Mouse (Mus musculus) layer of hippocampus, adult 9-10 months (tissue): ENCODE data around the gene Defb48.

Experiments
- DNase-seq: peaks from one replicate; pipeline ENCODE4 v3.0.0; 2022; ENCODE audit warnings: low spot score

The Defb48 gene

GRCm38 (mm10) chr14:62984410-62984809 lies at the start of gene Defb48:
TSS of gene Defb48 (minus strand) at chr14:62984510.
- no peak for DNase-seq

GRCm38 (mm10) chr14:63020524-63021156 lies 36.3 kb upstream of the Defb48 start:
- no peak for DNase-seq

GRCm38 (mm10) chr14:63014667-63015066 lies 30.4 kb upstream of the Defb48 start:
- DNase-seq = no peak

- no peak for DNase-seq
Measured at GRCm38 (mm10) chr14:63013082-63013481, 28.8 kb upstream of the Defb48 start.

GRCm38 (mm10) chr14:63011471-63011870 lies 27.2 kb upstream of the Defb48 start, which contains the start of gene Defb43:
TSS of gene Defb43 (plus strand) at chr14:63011771.
- DNase-seq = no peak

GRCm38 (mm10) chr14:63002588-63002987 lies 18.3 kb upstream of the Defb48 start:
- no peak for DNase-seq

- no peak for DNase-seq
Measured at GRCm38 (mm10) chr14:62998977-62999376, 14.7 kb upstream of the Defb48 start.

GRCm38 (mm10) chr14:62997777-62998176 lies 13.5 kb upstream of the Defb48 start, which contains the start of gene Defb47:
TSS of gene Defb47 (plus strand) at chr14:62998077.
- DNase-seq = no peak

GRCm38 (mm10) chr14:62991849-62992510 lies 7.7 kb upstream of the Defb48 start:
- DNase-seq = no peak

- no peak for DNase-seq
Measured at GRCm38 (mm10) chr14:62991271-62991670, 7.0 kb upstream of the Defb48 start.

- DNase-seq = no peak
Measured at GRCm38 (mm10) chr14:62979815-62980214, 4.5 kb downstream of the Defb48 start.

GRCm38 (mm10) chr14:62975046-62975445 lies 9.3 kb downstream of the Defb48 start:
- peak; percentile 37 for DNase-seq

- no peak for DNase-seq
Measured at GRCm38 (mm10) chr14:62965811-62966520, 18.3 kb downstream of the Defb48 start.

GRCm38 (mm10) chr14:62965342-62965741 lies 19.0 kb downstream of the Defb48 start:
- no peak for DNase-seq

- DNase-seq = no peak
Measured at GRCm38 (mm10) chr14:62963632-62964031, 20.7 kb downstream of the Defb48 start.

GRCm38 (mm10) chr14:62956091-62956490 lies 28.2 kb downstream of the Defb48 start:
- DNase-seq = no peak

GRCm38 (mm10) chr14:62946794-62947193 lies 37.5 kb downstream of the Defb48 start:
- DNase-seq = no peak

- no peak for DNase-seq
Measured at GRCm38 (mm10) chr14:62940383-62941074, 43.8 kb downstream of the Defb48 start.

- DNase-seq = no peak
Measured at GRCm38 (mm10) chr14:62939435-62939834, 44.9 kb downstream of the Defb48 start.

- DNase-seq = peak; percentile 32
Measured at GRCm38 (mm10) chr14:62937675-62938074, 46.6 kb downstream of the Defb48 start.

GRCm38 (mm10) chr14:62936631-62937380 lies 47.5 kb downstream of the Defb48 start:
- no peak for DNase-seq

- no peak for DNase-seq
Measured at GRCm38 (mm10) chr14:62935361-62935760, 48.9 kb downstream of the Defb48 start.
